Mouse (Mus musculus): ENCODE results near the gene Pin1.

DNA sequence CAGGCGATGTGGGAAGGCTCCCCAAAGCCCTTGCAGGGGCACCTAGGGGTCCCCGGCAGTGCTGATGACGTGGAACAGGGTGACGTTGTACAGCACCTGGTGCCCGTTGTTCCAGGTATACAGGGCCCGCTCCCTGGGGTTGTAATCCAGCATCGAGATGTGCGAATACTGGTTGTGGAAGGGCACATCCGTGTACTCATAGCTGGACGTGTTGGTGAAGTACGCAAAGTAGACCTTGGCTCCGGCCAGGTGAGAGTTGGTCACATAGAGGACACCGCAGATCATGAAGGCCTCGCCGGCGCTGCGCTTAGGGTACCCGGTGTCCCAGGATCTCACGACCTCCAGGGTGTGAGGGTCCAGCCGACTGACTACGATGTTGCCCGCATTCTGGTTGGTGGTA, 16.2 kb downstream of the Pin1 start:
- TF ChIP-seq CTCF (IDR thresholded peaks at IDR 0.05; ENCODE audit: borderline replicate concordance, control insufficient read depth, extremely low read depth, insufficient read depth, low read length, poor library complexity) (no peak), POLR2A (IDR thresholded peaks at IDR 0.05; ENCODE audit: control insufficient read depth, extremely low read depth, insufficient read depth, low read length, poor library complexity) (no peak)

Measured in thymus, adult 2 months (tissue).